Mouse (Mus musculus) frontal cortex, postnatal 25 days (tissue): ENCODE measurements around the gene Ttc13.
A peak's percentile ranks its signal among the peaks of the same experiment; 100 is the strongest.

ENCODE experiments used
- DNase-seq, 2 experiments: peaks; one replicate each; pipeline ENCODE4 v3.0.0; 2022; ENCODE audit warnings: low spot score in 2 of 2

Ttc13 gene

DNA sequence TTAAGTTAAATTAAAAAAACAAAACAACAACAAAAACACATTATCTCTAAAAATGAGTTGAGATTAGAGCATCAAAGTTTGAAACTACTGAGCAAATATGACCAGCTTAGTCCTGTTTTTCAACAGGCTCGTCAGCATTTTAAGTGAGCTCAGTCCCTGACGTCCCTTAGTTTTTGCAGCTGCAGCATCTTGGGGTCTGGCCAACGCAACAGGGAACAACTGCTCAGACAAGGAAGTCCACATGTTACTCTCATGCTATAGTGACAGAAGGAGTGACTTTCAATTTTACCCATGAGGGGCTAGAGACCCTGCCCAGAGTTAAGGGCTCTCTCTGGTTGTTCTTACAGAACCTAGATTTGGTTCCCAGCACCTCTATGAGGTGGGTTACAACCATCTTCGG lies 17.4 kb downstream of the Ttc13 start:
- DNase-seq = no peak

DNA sequence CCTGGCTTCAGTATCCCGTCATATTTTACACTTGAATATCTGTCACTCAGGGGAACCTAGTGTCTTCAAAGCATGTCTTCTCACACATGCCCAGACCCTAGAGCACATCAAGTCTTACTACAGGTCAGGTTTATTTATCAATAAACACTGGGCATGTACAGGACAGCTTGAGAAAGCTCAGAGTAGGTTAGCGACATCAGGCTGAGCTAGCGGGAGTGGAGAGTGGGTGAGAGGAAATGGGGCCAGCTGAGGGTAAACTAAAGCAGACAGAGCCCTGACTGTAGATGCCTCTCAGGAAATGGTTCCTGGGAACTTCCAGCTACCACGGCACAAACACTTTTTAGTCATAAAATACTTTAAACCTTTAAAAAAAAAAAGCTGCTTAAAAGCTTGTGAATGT lies 18.3 kb downstream of the Ttc13 start:
- DNase-seq = no peak

DNA sequence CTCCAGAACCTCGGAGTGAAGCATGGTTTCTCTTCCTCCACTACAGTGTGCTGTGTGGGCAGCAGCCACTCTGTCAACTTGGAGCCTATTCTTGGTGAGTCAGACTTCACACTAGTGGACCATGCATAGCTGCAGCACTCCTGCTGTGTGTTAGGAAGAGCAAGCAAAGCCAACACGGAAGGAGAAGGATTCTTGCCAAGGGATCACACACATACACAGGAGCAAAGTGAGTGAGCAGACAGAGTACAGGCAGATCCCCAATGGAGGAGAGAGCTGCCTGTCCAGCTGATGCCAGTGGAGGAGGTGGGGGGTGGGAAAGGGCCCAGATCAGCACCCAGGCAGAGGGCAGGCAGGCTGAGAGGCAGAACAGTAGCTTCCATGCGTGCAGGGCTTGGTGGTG lies 19.6 kb downstream of the Ttc13 start:
- no peak for DNase-seq

DNA sequence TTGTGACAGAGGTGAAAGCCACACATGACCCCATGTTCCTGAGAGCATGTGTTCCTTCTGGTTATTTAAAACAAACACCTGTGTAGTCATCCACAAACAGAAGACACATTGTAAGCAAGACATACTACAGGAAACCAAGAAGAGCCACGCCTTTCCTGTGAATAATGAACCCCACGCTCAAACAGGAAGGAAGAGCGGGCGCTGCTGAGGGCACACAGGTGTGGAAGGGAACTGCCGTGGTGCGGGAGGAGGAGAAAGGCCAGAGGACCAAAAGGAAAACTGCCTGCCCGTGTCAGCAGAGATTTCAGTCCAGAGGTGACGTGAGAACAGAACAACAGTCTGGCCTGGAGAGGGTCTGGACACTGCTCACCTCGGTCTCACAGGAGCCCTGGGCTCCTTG lies 20.8 kb downstream of the Ttc13 start:
- DNase-seq = no peak

DNA sequence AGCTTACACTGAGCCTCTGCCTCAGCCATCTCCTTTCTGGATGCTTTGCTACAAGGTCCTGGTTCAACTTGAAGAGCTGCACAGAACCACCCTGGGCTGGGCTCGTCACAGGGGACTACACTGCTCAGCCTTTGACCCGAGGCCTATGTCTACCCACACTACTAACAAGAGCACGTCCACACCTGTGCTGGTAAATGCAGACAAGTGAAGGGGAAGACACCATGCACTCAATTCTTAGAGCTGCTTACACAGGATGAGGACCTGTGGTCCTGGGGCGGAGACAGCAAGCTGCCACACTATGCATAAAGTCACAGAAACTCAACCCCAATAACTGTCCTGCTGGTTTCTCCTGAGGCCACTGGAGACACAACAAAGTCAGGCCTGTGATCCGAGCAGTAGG lies 21.5 kb downstream of the Ttc13 start:
- DNase-seq = no peak

- no peak for DNase-seq
These were observed 26.2 kb downstream of the Ttc13 start for GRCm38 (mm10) chr8:124695424-124696100.

GRCm38 (mm10) chr8:124691706-124692105 lies 30.1 kb downstream of the Ttc13 start:
- DNase-seq = no peak

DNA sequence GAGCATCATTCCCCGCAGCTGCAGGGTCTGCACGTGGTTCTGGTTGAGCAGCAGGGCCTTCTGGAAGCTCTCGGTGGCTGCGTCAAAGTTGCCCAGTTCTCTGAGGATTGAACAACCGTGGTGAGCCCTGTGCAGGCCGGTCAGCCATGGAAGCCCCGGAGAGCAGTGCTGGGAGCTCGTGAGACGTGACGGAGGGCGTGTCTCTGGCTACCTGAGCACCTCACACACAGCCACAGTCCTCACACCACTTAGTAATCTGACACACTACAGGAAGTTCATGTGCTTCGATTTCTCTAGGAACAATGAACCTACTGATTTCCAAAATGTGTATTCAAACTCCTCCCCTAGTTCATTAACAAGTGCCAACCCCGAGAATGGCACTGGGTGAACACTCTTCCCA lies 32.9 kb downstream of the Ttc13 start:
- DNase-seq = no peak

DNA sequence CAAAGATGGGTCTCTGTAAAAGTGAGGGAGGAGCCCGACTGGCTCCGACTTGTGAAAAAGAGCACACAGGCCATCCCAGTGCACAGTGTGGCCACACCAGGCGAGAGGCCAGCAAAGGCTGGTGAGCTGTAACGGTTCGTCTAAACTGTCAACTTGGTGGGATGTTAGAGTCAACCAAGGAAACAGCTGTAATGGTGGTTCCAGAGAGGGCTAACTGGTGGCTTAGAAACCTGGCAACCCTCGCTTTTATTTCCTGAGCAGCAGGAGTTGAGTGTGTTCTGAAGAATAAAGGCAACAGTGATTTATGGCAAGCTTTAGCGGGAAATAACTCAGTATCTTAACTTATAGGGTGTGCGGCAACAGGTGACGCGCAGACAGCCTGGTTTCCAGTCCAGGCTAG lies 39.6 kb downstream of the Ttc13 start:
- DNase-seq = no peak

- DNase-seq = no peak
These were observed 40.0 kb downstream of the Ttc13 start for GRCm38 (mm10) chr8:124681792-124682157.

DNA sequence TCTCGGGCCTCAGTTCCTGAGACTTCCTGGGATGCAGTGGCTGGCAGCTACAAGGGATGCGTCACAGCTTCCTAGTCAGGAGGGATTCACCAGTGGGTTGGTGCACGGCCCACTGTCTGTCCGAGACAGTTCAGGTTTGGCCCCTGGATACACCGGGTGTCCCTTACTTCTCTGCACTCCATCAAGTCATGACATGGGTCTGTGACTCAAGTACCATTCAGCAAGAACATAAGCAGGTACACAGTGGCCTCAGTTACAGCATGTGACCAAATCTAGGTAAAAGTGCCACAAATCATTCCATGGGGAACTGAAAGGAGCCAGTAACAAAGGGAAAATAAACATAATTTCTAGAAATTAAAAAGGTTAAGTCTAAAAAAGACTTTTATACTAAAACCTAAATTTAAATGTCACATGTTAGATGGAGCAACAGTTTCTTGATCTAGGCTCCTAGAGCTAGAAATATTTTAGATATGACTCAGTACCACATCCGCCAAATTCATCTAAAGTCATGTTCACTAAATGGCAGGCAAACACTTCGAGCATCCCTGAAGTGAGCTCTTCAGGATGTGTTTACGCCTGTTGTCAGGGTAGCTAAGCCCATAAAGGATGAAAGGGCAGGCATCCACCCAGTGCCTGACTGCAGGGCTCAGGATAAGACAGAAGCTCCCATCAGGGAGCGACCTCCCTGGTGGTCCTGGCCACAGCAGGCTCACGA lies 40.5 kb downstream of the Ttc13 start:
- no peak for DNase-seq

DNA sequence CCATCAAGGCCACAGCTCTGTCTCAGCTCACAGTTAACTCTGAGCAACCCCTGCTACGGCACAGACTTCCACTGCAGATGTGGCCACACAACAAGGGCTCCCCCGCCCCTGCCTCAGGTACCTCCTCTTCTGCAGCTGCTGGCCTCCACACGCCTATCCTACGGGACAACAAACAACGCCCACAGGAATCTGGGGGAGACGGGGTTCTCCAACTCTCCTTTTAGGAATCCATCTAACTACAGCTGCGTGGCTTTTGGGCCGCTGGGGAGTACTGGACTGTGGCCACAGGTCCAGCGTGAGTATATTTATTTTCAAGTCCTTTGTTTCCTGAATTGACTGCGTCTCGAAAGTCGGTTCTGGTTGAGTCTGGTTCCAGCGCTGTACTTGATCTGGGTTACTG lies 43.5 kb downstream of the Ttc13 start:
- no peak for DNase-seq

- DNase-seq = peak; percentile 71 to 85
These were observed 44.3 kb downstream of the Ttc13 start for GRCm38 (mm10) chr8:124677486-124677885.

DNA sequence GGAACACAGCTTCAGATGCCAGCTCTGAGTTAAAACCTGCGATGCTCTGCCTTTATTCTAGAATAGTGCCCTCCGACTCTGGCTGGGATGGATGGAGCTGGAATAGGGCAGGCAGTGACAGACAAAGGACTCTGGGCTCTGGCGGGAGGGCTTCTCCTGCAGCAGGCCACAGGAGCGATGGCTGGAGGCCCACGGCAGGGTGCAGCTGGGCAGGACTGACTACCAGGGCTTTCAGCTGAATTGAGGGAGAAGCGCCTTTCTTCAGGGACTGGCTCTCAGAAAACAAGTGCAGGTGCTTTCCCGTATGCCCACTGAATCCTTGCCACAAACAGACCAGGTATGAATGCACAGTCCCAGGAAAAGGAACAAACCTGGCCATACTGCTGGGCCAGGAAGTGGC lies 44.7 kb downstream of the Ttc13 start:
- DNase-seq = peak in 1 of 2 experiments; percentile 14

DNA sequence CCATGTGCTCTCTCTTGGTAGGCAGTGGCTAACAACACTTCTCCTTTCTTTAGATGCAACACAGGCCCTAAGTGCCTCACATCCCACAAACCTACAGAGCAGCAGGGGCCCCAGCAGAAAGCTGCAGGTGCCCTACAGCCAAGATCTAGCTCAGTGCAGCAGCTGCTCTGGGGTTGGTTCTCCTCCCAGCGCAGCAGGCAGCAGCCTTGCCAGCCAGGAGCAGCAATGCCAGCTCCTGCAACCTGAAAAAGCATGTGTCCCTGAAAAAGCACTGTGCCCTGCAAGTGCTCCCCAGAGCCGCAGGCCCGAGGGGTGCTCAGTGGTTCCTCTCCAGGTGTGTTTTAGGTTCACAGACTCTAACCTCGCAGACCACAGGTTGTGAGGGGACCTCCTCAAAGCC lies 45.1 kb downstream of the Ttc13 start:
- no peak for DNase-seq

- no peak for DNase-seq
These were observed 49.4 kb downstream of the Ttc13 start for GRCm38 (mm10) chr8:124672345-124672744.

- DNase-seq = no peak
These were observed 53.0 kb downstream of the Ttc13 start for GRCm38 (mm10) chr8:124668798-124669197.

- DNase-seq = no peak
These were observed 57.4 kb downstream of the Ttc13 start for GRCm38 (mm10) chr8:124664414-124664813.

DNA sequence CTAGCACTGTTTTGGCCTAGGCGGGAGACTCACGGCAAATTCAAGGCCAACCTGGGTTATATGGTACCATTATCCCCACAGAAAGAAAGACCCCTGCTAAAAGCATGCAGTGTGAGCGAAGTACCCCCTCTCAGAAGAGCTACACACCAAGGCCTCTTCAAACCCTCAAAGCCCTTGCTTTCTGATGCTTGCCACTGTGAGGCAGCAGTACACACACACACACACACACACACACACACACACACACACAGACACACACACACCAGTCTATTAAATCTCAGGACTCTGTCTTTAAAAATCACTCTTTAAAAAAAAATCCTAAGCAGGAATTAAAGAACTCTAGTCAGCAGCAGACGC lies 57.9 kb downstream of the Ttc13 start:
- no peak for DNase-seq

GRCm38 (mm10) chr8:124663112-124663873 lies 58.5 kb downstream of the Ttc13 start, which contains the start of gene 2310022B05Rik:
TSS of gene 2310022B05Rik (minus strand) at chr8:124663369.
- DNase-seq = peak; percentile 51 to 64

- no peak for DNase-seq
These were observed 59.2 kb downstream of the Ttc13 start for GRCm38 (mm10) chr8:124662446-124663111.

- DNase-seq = no peak
These were observed 60.0 kb downstream of the Ttc13 start for GRCm38 (mm10) chr8:124661781-124662180.
